8 mouse cellular contexts compared by ENCODE assay signal in the genomic region with DNA sequence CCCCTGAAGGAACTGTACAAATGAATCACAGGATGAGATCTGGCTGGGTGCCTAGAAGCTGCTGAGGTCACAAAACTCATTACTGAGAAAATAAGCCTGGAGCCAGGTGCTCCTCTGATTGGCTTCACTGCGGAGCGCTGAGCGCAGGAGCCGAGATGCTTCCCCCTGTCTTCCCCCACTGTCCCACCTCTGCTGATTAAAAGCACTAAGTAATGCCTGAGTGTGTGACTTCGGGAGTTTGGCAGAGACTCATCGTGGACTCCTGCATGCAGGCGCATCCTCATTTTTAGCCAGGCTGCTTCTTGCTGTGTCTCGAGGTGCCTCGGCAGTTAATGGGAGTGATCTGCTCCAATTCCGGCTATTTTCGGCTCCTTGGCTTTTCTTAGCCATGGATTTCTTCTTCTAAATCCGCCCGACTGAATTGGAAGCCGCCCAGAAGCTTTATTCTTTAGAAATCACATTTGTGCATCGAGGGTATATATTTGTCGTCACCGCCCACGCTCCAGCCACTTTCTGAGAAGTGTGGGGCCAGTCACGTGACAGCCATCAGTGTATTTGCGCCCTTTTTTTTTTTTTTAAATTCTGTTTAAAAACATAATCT. TPM values are rescaled to one million over a fixed set of nuclear protein-coding genes. Genes with fewer than 3 reads are reported as not detected.
DNase-seq lines count a peak whose midpoint lies in the region; ATAC-seq lines count a peak whose summit lies in the region.

No protein-coding gene starts in this region.

- H3K4me1 ChIP-seq in heart, embryonic 16.5 days (ENCODE audit: control insufficient read depth, insufficient read depth, low read length) = peaks cover 3% of the 10 kb centered on the region; the same call in 1 of the 2 replicates
- 0 out of 2 replicates have a peak, but pooled peaks cover 5% of the 10 kb centered on the region for H3K4me1 ChIP-seq in neural tube, embryonic 14.5 days (ENCODE audit: control insufficient read depth, insufficient read depth, low read length)

- WGBS in heart, embryonic 16.5 days = 66% methylated on average over 20 of the region's 20 CpGs
- 59% methylated on average over 20 of the region's 20 CpGs for WGBS in neural tube, embryonic 14.5 days

- no peak overlapping the region for H3K4me3 ChIP-seq in heart, embryonic 16.5 days (ENCODE audit: low read length)
- H3K4me3 ChIP-seq in neural tube, embryonic 14.5 days (ENCODE audit: low read depth, low read length) = no peak overlapping the region

- ATAC-seq in heart, embryonic 16.5 days (replicated peaks; ENCODE audit: extremely low read depth, insufficient read depth, low FRiP score) = no peak
- peak; percentile 77 for ATAC-seq in neural tube, embryonic 14.5 days (ENCODE audit: low read depth)

- no peaks in the 10 kb centered on the region for H3K27me3 ChIP-seq in heart, embryonic 16.5 days (ENCODE audit: control insufficient read depth, insufficient read depth, low read length)
- no peaks in the 10 kb centered on the region for H3K27me3 ChIP-seq in neural tube, embryonic 14.5 days (ENCODE audit: control insufficient read depth, insufficient read depth, low read length)

- H3K9me3 ChIP-seq in heart, embryonic 16.5 days (replicated peaks; ENCODE audit: control insufficient read depth, low read length) = no peaks in the 10 kb centered on the region
- no peaks in the 10 kb centered on the region for H3K9me3 ChIP-seq in neural tube, embryonic 14.5 days (ENCODE audit: control insufficient read depth, low read length)

- no peak overlapping the region for H3K27ac ChIP-seq in heart, embryonic 16.5 days (ENCODE audit: low read length)
- peak overlapping the region; percentile 65 for H3K27ac ChIP-seq in neural tube, embryonic 14.5 days (ENCODE audit: low read depth, low read length)

- peak; percentile 61 for DNase-seq in 3T3-L1 (ENCODE audit: low read depth, low spot score)
- DNase-seq in NIH3T3 (ENCODE audit: low read depth) = peak; percentile 76
- DNase-seq in cerebellum, postnatal 4 days (ENCODE audit: low spot score in 2 of 2) = peak; percentile 21 to 74
- DNase-seq in layer of hippocampus, adult 18-20 months (ENCODE audit: low spot score in 2 of 2) = peak; percentile 24 to 49
- no peak for DNase-seq in thymus, postnatal 14 days
- no peak for DNase-seq in thymus, postnatal 36 days

- no peak overlapping the region for H3K9ac ChIP-seq in heart, embryonic 16.5 days (ENCODE audit: low read length)
- H3K9ac ChIP-seq in neural tube, embryonic 14.5 days (replicated peaks; ENCODE audit: low read depth, low read length) = no peak overlapping the region

- no peaks in the 10 kb centered on the region for H3K36me3 ChIP-seq in heart, embryonic 16.5 days (ENCODE audit: control insufficient read depth, insufficient read depth)
- H3K36me3 ChIP-seq in neural tube, embryonic 14.5 days (ENCODE audit: control insufficient read depth, insufficient read depth, low read length) = no peaks in the 10 kb centered on the region

- H3K4me2 ChIP-seq in heart, embryonic 16.5 days (ENCODE audit: low read depth, low read length) = peak overlapping the region; percentile 28; the same call in 1 of the 2 replicates
- peak overlapping the region; percentile 30 for H3K4me2 ChIP-seq in neural tube, embryonic 14.5 days (ENCODE audit: low read depth, low read length)

RNA-seq across cellular contexts. Expression of a gene that starts 55.3 kb away (rescaled TPM):
- 0.46 and 0.54 TPM in 2 replicates for polyA plus RNA-seq in heart, embryonic 16.5 days (2015; fragmentation: Nextera tagmentation; extraction: Ambion mirVana)
- not detected for total RNA-seq in layer of hippocampus, adult 18-20 months (2021)
- not detected in 2 replicates for polyA plus RNA-seq in neural tube, embryonic 14.5 days (2014; fragmentation: Nextera tagmentation; extraction: Ambion mirVana)

Comparison
In these comparisons a context has a peak if more than half of its experiments do, and no peak if none do; other contexts are left out.
1. DNase-seq: peak in 3T3-L1 (single experiment), NIH3T3 (single experiment), cerebellum, postnatal 4 days (2 of 2) and layer of hippocampus, adult 18-20 months (2 of 2); none in thymus, postnatal 14 days (single experiment) and thymus, postnatal 36 days (0 of 2).